Mouse (Mus musculus): Measurements from ENCODE around the gene Ddx6.
"Not testable (repeated sequence)": the region's sequence is repeated elsewhere in the genome, so short reads cannot be mapped to it uniquely, and the experiment has no call there.

Ddx6 gene

GRCm38 (mm10) chr9:44604779-44605615 lies at the start of gene Ddx6:
Gene Ddx6 (plus strand): TSS chr9:44604892.
- peak; percentile 74 for DNase-seq (ENCODE audit: low spot score)

- DNase-seq (ENCODE audit: low spot score), result no peak
These were observed 43.1 kb upstream of the Ddx6 start, which contains the start of gene Cxcr5 for GRCm38 (mm10) chr9:44561597-44561996. Gene Cxcr5 (minus strand): TSS chr9:44561877.

- no peak for DNase-seq (ENCODE audit: low spot score)
These were observed 41.8 kb upstream of the Ddx6 start for GRCm38 (mm10) chr9:44562936-44563335.

- DNase-seq (ENCODE audit: low spot score), result peak; percentile 19
These were observed 39.3 kb upstream of the Ddx6 start for GRCm38 (mm10) chr9:44565367-44565766.

- no peak for DNase-seq (ENCODE audit: low spot score)
These were observed 37.2 kb upstream of the Ddx6 start for GRCm38 (mm10) chr9:44567338-44568082.

- no peak for DNase-seq (ENCODE audit: low spot score)
These were observed 36.6 kb upstream of the Ddx6 start for GRCm38 (mm10) chr9:44568083-44568455.

- DNase-seq (ENCODE audit: low spot score), result no peak
These were observed 33.7 kb upstream of the Ddx6 start for GRCm38 (mm10) chr9:44570939-44571382.

- no peak for DNase-seq (ENCODE audit: low spot score)
These were observed 31.4 kb upstream of the Ddx6 start for GRCm38 (mm10) chr9:44573306-44573705.

GRCm38 (mm10) chr9:44575095-44575494 lies 29.6 kb upstream of the Ddx6 start:
- no peak for DNase-seq (ENCODE audit: low spot score)

GRCm38 (mm10) chr9:44576046-44576445 lies 28.6 kb upstream of the Ddx6 start:
- DNase-seq (ENCODE audit: low spot score), result not testable (repeated sequence)

- DNase-seq (ENCODE audit: low spot score), result no peak
These were observed 25.3 kb upstream of the Ddx6 start for GRCm38 (mm10) chr9:44579392-44579791.

GRCm38 (mm10) chr9:44580085-44580484 lies 24.6 kb upstream of the Ddx6 start:
- DNase-seq (ENCODE audit: low spot score), result no peak

- DNase-seq (ENCODE audit: low spot score), result no peak
These were observed 23.3 kb upstream of the Ddx6 start for GRCm38 (mm10) chr9:44581423-44581822.

GRCm38 (mm10) chr9:44582390-44582789 lies 22.3 kb upstream of the Ddx6 start:
- DNase-seq (ENCODE audit: low spot score), result no peak

GRCm38 (mm10) chr9:44586640-44587261 lies 17.9 kb upstream of the Ddx6 start:
- no peak for DNase-seq (ENCODE audit: low spot score)

- no peak for DNase-seq (ENCODE audit: low spot score)
These were observed 17.2 kb upstream of the Ddx6 start for GRCm38 (mm10) chr9:44587262-44588160.

GRCm38 (mm10) chr9:44588605-44589004 lies 16.1 kb upstream of the Ddx6 start:
- DNase-seq (ENCODE audit: low spot score), result no peak

GRCm38 (mm10) chr9:44589095-44589494 lies 15.6 kb upstream of the Ddx6 start:
- DNase-seq (ENCODE audit: low spot score), result no peak

GRCm38 (mm10) chr9:44590969-44591368 lies 13.7 kb upstream of the Ddx6 start:
- DNase-seq (ENCODE audit: low spot score), result no peak

- DNase-seq (ENCODE audit: low spot score), result no peak
These were observed 13.0 kb upstream of the Ddx6 start for GRCm38 (mm10) chr9:44591595-44592188.

- DNase-seq (ENCODE audit: low spot score), result no peak
These were observed 11.5 kb upstream of the Ddx6 start for GRCm38 (mm10) chr9:44593221-44593620.
